Mouse (Mus musculus): ENCODE measurements around the gene Tap2.

The Tap2 gene

GRCm38 (mm10) chr17:34196491-34196890, 6.8 kb upstream of the Tap2 start:
- DNase-seq (ENCODE audit: low spot score in 2 of 2), result peak; percentile 59 to 78

GRCm38 (mm10) chr17:34196941-34197894, 6.1 kb upstream of the Tap2 start, which contains the start of gene Psmb8:
Psmb8 (plus strand) TSS chr17:34197721.
- DNase-seq (ENCODE audit: low spot score in 2 of 2), result peak; percentile 78 to 89

- peak; percentile 67 to 80 for DNase-seq (ENCODE audit: low spot score in 2 of 2)
These were observed 5.3 kb upstream of the Tap2 start for GRCm38 (mm10) chr17:34197904-34198520.

GRCm38 (mm10) chr17:34198521-34198912, 4.8 kb upstream of the Tap2 start:
- DNase-seq (ENCODE audit: low spot score in 2 of 2), result no peak

GRCm38 (mm10) chr17:34199050-34199619, 4.2 kb upstream of the Tap2 start:
- no peak for DNase-seq (ENCODE audit: low spot score in 2 of 2)

- DNase-seq (ENCODE audit: low spot score in 2 of 2), result no peak
These were observed 3.3 kb upstream of the Tap2 start for GRCm38 (mm10) chr17:34200047-34200446.

- no peak for DNase-seq (ENCODE audit: low spot score in 2 of 2)
These were observed 2.4 kb upstream of the Tap2 start for GRCm38 (mm10) chr17:34200772-34201505.

GRCm38 (mm10) chr17:34201506-34202055, 1.7 kb upstream of the Tap2 start:
- no peak for DNase-seq (ENCODE audit: low spot score in 2 of 2)

- no peak for DNase-seq (ENCODE audit: low spot score in 2 of 2)
These were observed 426 bp upstream of the Tap2 start for GRCm38 (mm10) chr17:34202760-34203442.

GRCm38 (mm10) chr17:34204303-34205010, 1.1 kb downstream of the Tap2 start:
- DNase-seq (ENCODE audit: low spot score in 2 of 2), result peak; percentile 93 to 98

- DNase-seq (ENCODE audit: low spot score in 2 of 2), result peak; percentile 42 to 77
These were observed 1.9 kb downstream of the Tap2 start for GRCm38 (mm10) chr17:34205021-34205745.

- peak; percentile 46 to 75 for DNase-seq (ENCODE audit: low spot score in 2 of 2)
These were observed 2.4 kb downstream of the Tap2 start for GRCm38 (mm10) chr17:34205746-34206176.

- peak; percentile 11 to 55 for DNase-seq (ENCODE audit: low spot score in 2 of 2)
These were observed 3.4 kb downstream of the Tap2 start for GRCm38 (mm10) chr17:34206731-34207130.

- peak; percentile 13 to 62 for DNase-seq (ENCODE audit: low spot score in 2 of 2)
These were observed 4.1 kb downstream of the Tap2 start for GRCm38 (mm10) chr17:34207456-34207855.

- DNase-seq (ENCODE audit: low spot score in 2 of 2), result peak; percentile 11 to 57
These were observed 4.5 kb downstream of the Tap2 start for GRCm38 (mm10) chr17:34207866-34208265.

- DNase-seq (ENCODE audit: low spot score in 2 of 2), result peak; percentile 9 to 50
These were observed 5.1 kb downstream of the Tap2 start for GRCm38 (mm10) chr17:34208421-34208820.

GRCm38 (mm10) chr17:34209680-34210079, 6.4 kb downstream of the Tap2 start:
- peak; percentile 40 to 77 for DNase-seq (ENCODE audit: low spot score in 2 of 2)

- peak; percentile 50 to 65 for DNase-seq (ENCODE audit: low spot score in 2 of 2)
These were observed 7.3 kb downstream of the Tap2 start for GRCm38 (mm10) chr17:34210599-34210998.

- DNase-seq (ENCODE audit: low spot score in 2 of 2), result peak; percentile 32 to 67
These were observed 8.5 kb downstream of the Tap2 start for GRCm38 (mm10) chr17:34211746-34212365.

Measured in spleen, postnatal 4 days (tissue).